Mouse (Mus musculus) C2C12 (cell line): ENCODE measurements around the gene Cpm.

Source experiments
- CEBPB ChIP-seq: IDR thresholded peaks from one replicate; pipeline ENCODE4 v1.6.1; 2011; ENCODE audit warnings: low read depth, mild to moderate bottlenecking, control low read depth, moderate library complexity
- CTCF ChIP-seq: IDR thresholded peaks from one replicate; pipeline ENCODE4 v1.5.1; 2011; ENCODE audit not compliant: control insufficient read depth, insufficient read depth, insufficient read length
- MAX ChIP-seq: IDR thresholded peaks from one replicate; pipeline ENCODE4 v1.6.1; 2011; ENCODE audit warnings: mild to moderate bottlenecking, control low read depth
- MYOD1 ChIP-seq: IDR thresholded peaks from one replicate; pipeline ENCODE4 v1.6.1; 2011; ENCODE audit warnings: low read depth; ENCODE audit not compliant: control insufficient read depth, insufficient read length
- MYOG ChIP-seq: IDR thresholded peaks from one replicate; pipeline ENCODE4 v1.6.1; 2011; ENCODE audit not compliant: control insufficient read depth, insufficient read length; ENCODE audit errors: extremely low read depth
- USF1 ChIP-seq: IDR thresholded peaks from one replicate; pipeline ENCODE4 v1.6.1; 2011; ENCODE audit warnings: low read depth, mild to moderate bottlenecking, control low read depth, moderate library complexity

DNA sequence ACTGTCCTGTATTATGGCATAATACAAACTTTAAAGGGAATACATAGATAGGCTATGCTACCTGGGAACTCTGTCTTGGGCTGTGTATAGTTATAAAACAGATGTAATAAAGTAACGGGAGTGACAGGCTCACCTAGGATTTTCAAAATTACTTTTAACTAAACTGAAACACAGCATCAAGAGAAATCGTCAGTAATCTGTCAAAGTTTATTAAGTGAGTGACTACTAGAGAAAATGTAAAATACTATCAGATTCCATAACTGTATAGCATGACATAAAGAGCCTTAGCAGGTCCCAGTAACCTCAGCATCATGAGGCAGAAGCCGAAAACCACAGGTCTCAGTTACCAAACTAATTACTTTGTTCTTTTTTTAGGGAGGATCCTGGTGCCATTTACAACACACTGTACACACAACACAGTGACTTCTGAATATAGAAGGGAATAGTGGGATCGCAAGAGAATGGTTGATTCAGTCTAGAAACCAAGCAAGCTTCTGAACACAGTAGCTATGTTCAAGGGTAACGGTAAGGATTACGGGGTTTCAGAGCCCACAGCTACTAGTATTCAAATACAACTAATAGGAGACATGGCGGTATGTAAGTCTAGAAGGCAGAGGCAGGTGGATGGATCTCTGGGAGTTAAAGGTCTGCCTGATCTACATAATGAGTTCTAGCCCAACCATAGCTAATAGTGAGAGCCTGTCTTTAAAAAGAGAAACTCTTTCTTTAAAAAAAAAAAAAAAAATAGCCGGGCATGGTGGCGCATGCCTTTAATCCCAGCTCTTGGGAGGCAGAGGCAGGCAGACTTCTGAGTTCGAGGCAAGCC is 69.2 kb downstream of the Cpm start:
- TF ChIP-seq CTCF (no peak), MYOD1 (no peak), MAX (no peak), MYOG (no peak), USF1 (no peak), CEBPB (no peak)
